Mouse (Mus musculus): Measurements from ENCODE around the gene N4bp1. TPM values are rescaled to one million over a fixed set of nuclear protein-coding genes. Genes with fewer than 3 reads are reported as not detected.

Gene N4bp1
- polyA plus RNA-seq, 1 experiment from 2014 or later, result 9.3 TPM

DNA sequence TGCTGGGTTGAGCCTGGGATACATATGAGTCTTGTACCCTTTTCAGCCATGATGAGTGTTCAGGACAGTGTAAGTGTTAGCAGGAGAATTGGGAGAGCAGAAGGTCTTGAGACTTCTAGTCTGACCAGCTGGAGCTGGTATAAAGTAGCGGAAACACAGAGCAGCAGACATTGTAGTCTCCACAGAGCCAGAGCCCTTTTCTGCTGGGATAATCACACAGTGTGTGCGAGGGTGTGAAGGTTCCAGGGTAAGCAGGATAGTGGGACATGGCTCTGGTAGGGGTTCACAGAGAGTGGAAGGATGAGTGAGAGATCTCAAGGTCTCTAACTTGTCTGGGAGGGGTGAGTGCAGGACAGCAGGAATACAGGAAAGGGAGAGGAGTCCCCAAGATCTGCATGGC is 33.0 kb upstream of the N4bp1 start:
- no peaks in the 10 kb centered on the region for H3K9me3 ChIP-seq
- H3K27ac ChIP-seq (replicated peaks), result no peak overlapping the region
- H3K4me2 ChIP-seq, result no peak overlapping the region
- ATAC-seq (ENCODE audit: low read depth), result no peak
- H3K36me3 ChIP-seq, result no peaks in the 10 kb centered on the region
- H3K27me3 ChIP-seq, result no peaks in the 10 kb centered on the region
- H3K4me1 ChIP-seq (replicated peaks), result 0 out of 2 replicates have a peak, but pooled peaks cover 2% of the 10 kb centered on the region
- 96% methylated on average over 2 of the region's 2 CpGs for WGBS
- H3K9ac ChIP-seq, result no peak overlapping the region
- no peak overlapping the region for H3K4me3 ChIP-seq

DNA sequence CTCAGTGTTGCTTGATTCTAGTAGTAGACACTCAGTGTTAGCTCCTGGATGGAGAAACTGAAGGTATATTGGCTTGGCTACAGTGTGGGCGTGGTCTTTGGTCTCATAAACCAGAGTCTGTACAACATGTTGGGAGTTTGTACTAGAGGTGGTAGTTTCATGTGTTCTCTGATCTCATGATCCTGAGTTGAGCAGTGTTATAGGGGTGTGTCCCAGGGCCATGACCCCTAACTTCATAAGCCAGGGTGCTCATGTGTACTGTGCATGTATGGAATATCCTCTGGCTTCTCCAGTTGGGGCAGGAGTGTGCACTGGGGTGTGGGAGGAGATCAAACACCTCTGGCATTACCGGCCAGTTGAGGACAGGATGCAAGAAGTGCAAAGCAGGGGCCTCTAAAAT is 32.6 kb upstream of the N4bp1 start:
- H3K9me3 ChIP-seq, result no peaks in the 10 kb centered on the region
- H3K4me3 ChIP-seq, result no peak overlapping the region
- H3K9ac ChIP-seq, result no peak overlapping the region
- H3K4me2 ChIP-seq, result no peak overlapping the region
- 84% methylated on average over 2 of the region's 2 CpGs for WGBS
- no peak overlapping the region for H3K27ac ChIP-seq (replicated peaks)
- H3K4me1 ChIP-seq (replicated peaks), result 0 out of 2 replicates have a peak, but pooled peaks cover 2% of the 10 kb centered on the region
- no peaks in the 10 kb centered on the region for H3K27me3 ChIP-seq
- no peak for ATAC-seq (ENCODE audit: low read depth)
- H3K36me3 ChIP-seq, result no peaks in the 10 kb centered on the region

DNA sequence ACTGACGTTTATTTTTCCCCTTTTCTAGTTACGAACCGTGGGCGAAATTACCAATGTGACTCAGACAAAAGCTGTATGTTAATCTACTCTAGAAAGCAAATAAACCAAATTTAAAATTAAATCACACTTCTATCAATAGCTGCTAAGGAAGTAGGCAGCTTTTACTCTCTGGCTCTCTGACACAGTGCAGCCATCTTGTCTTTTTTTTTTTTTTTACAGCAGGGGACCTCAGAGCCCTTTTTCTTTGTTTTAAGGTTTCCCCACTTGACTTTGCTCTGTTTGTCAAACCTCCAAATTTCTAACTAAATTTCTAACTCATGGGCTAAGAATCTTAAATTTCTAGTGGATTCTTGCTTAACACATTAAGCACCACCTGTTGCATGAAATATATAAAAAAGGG is 31.3 kb upstream of the N4bp1 start:
- no peaks in the 10 kb centered on the region for H3K36me3 ChIP-seq
- no peaks in the 10 kb centered on the region for H3K27me3 ChIP-seq
- no peak overlapping the region for H3K27ac ChIP-seq (replicated peaks)
- 0 out of 2 replicates have a peak, but pooled peaks cover 2% of the 10 kb centered on the region for H3K4me1 ChIP-seq (replicated peaks)
- H3K9me3 ChIP-seq, result no peaks in the 10 kb centered on the region
- no peak overlapping the region for H3K4me3 ChIP-seq
- no peak for ATAC-seq (ENCODE audit: low read depth)
- H3K4me2 ChIP-seq, result no peak overlapping the region
- 89% methylated on average over 4 of the region's 4 CpGs for WGBS
- no peak overlapping the region for H3K9ac ChIP-seq

DNA sequence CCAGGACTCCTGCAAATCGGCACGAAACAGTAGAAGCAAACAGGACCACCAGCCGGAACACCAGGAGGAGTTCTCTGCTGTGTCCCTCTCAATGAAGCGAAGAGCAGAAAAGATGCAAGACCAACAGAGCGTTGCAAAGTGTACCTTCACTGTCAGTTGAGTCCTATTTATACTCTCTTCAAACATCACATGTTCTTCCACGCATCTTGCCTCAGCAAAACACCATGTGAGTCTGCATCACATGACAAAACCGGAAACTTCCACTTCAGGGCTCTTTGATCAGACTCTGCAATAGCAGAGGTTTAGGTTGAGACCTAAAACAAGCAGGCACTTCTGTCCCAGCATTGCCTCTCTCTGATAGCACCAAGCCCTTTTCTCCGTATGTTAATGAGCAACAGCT is 26.1 kb upstream of the N4bp1 start:
- WGBS, result 88% methylated on average over 8 of the region's 8 CpGs
- no peak overlapping the region for H3K4me2 ChIP-seq

DNA sequence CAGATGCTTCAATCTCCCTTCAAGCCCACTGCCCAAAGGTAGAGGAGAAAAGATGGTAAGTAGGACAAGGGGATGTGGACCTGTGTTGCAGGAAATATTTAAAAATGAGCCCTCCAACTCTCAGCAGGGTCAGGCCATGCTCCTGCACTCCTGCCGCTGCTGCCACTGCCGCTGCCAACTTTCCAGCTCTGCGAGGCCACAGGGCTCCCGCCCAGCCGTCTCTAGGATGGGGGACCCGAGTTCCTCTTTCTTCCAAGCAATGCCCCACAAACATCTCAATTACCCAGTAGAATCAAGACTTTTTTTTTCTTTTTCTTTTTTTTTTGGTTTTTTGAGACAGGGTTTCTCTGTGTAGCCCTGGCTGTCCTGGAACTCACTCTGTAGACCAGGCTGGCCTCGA is 25.2 kb upstream of the N4bp1 start:
- 84% methylated on average over 7 of the region's 7 CpGs for WGBS
- no peaks in the 10 kb centered on the region for H3K4me1 ChIP-seq (replicated peaks)
- 0 out of 2 replicates have a peak, but pooled peaks cover 2% of the 10 kb centered on the region for H3K9me3 ChIP-seq
- H3K27ac ChIP-seq (replicated peaks), result no peak overlapping the region
- no peak overlapping the region for H3K9ac ChIP-seq
- no peaks in the 10 kb centered on the region for H3K27me3 ChIP-seq
- no peak overlapping the region for H3K4me3 ChIP-seq
- H3K36me3 ChIP-seq, result no peaks in the 10 kb centered on the region
- no peak for ATAC-seq (ENCODE audit: low read depth)
- no peak overlapping the region for H3K4me2 ChIP-seq

More for the DNA sequence above, 26.1 kb upstream of the N4bp1 start:
- no peak overlapping the region for H3K27ac ChIP-seq (replicated peaks)
- H3K27me3 ChIP-seq, result no peaks in the 10 kb centered on the region
- no peak overlapping the region for H3K9ac ChIP-seq
- H3K36me3 ChIP-seq, result no peaks in the 10 kb centered on the region
- H3K4me3 ChIP-seq, result no peak overlapping the region
- ATAC-seq (ENCODE audit: low read depth), result no peak
- 0 out of 2 replicates have a peak, but pooled peaks cover 2% of the 10 kb centered on the region for H3K9me3 ChIP-seq
- H3K4me1 ChIP-seq (replicated peaks), result no peaks in the 10 kb centered on the region

DNA sequence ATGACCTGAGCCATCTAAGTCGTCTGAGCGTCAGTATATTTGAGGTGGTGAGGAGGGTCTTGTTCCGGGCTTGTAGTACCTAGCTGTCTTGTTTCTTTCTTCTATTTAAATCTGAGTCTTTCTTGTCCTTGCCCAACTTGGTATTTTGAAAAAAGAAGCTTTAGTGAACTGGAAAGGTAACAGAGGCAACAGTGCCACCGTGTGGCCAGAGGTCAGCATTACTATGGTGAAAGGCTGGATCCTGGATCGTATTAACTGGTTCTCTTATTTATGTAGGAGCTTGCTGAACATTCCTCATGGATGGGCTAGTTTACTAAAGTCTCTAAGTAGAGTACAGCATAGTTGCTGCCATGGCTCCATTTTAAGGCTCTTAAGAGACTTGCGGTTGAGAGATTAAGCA is 23.5 kb upstream of the N4bp1 start:
- H3K9ac ChIP-seq, result no peak overlapping the region
- H3K27ac ChIP-seq (replicated peaks), result no peak overlapping the region
- H3K9me3 ChIP-seq, result 0 out of 2 replicates have a peak, but pooled peaks cover 2% of the 10 kb centered on the region
- no peak overlapping the region for H3K4me2 ChIP-seq
- no peak overlapping the region for H3K4me3 ChIP-seq
- ATAC-seq (ENCODE audit: low read depth), result no peak
- WGBS, result 22% methylated on average over 6 of the region's 6 CpGs
- H3K4me1 ChIP-seq (replicated peaks), result no peaks in the 10 kb centered on the region
- no peaks in the 10 kb centered on the region for H3K36me3 ChIP-seq
- no peaks in the 10 kb centered on the region for H3K27me3 ChIP-seq

DNA sequence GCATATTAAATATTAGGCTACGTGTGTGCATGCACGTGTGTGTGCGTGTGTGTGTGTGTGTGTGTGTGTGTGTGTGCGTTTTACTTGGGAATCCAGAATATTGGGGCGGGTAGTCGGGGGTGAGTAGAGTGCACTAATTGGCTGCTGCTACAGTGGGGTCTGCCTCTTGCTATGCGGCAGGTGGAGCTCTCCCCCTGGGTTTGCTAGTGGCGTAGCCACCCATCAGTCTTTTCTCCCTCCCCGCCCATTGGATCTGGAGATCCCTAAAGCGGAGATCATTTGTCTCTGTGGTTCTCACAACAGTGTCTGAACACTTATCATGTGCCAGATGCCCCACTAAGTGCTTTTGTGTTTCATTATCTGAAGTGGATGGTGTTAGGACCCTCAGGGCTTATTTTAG is 19.9 kb upstream of the N4bp1 start:
- Histone ChIP-seq H3K27ac (replicated peaks) (no peak overlapping the region), H3K4me3 (no peak overlapping the region), H3K27me3 (no peaks in the 10 kb centered on the region), H3K9ac (no peak overlapping the region), H3K4me2 (no peak overlapping the region), H3K9me3 (0 out of 2 replicates have a peak, but pooled peaks cover 2% of the 10 kb centered on the region), H3K36me3 (no peaks in the 10 kb centered on the region), H3K4me1 (replicated peaks) (no peaks in the 10 kb centered on the region)
- WGBS, result 77% methylated on average over 10 of the region's 10 CpGs
- ATAC-seq (ENCODE audit: low read depth), result no peak

DNA sequence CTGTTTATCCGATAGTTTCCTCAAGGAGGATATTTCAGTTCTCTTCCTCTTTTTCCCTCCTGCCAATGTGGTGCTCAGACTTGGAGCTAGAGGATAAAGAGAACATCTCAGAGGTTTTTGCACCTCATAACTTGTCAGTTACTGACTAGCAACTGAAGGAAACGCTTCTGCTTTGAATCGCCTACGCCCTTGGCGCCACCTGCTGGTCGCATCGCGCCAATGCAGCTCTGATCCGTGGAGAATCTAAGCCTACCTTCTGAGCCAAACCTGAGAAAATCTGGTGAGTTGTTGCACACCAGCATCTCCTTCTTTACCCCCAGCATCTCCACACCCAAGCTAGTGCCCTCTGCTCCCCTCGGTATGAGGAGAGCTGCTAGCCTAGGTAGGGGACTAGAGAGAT is 18.0 kb upstream of the N4bp1 start:
- Histone ChIP-seq H3K9ac (no peak overlapping the region), H3K4me2 (no peak overlapping the region), H3K9me3 (0 out of 2 replicates have a peak, but pooled peaks cover 2% of the 10 kb centered on the region), H3K4me1 (replicated peaks) (no peaks in the 10 kb centered on the region), H3K36me3 (no peaks in the 10 kb centered on the region), H3K27ac (replicated peaks) (no peak overlapping the region), H3K4me3 (no peak overlapping the region), H3K27me3 (no peaks in the 10 kb centered on the region)
- ATAC-seq (ENCODE audit: low read depth), result no peak
- WGBS, result 7% methylated on average over 10 of the region's 10 CpGs

DNA sequence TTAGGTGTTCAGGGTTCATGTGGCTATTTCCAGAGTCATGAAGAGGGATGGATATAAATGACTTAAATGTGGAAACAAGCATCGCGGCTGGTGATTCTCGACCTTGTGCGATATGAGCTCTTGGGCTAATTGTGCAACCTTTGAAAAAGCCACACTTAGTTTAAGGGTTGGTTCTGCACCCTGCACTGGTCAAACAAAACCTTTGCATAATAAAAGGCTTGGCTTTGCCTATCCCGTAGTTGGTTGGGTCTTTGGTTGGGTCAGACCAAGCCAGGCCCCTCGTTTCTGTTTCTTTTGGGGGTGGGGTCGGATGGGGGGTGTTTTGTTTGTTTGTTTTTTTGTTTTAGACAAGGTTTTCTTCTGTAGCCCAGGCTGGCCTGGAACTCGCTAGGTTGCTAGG is 17.6 kb upstream of the N4bp1 start:
- H3K36me3 ChIP-seq, result no peaks in the 10 kb centered on the region
- no peak overlapping the region for H3K4me2 ChIP-seq
- no peak for ATAC-seq (ENCODE audit: low read depth)
- no peaks in the 10 kb centered on the region for H3K27me3 ChIP-seq
- no peak overlapping the region for H3K4me3 ChIP-seq
- no peaks in the 10 kb centered on the region for H3K4me1 ChIP-seq (replicated peaks)
- H3K27ac ChIP-seq (replicated peaks), result no peak overlapping the region
- 70% methylated on average over 8 of the region's 8 CpGs for WGBS
- H3K9me3 ChIP-seq, result 0 out of 2 replicates have a peak, but pooled peaks cover 2% of the 10 kb centered on the region
- H3K9ac ChIP-seq, result no peak overlapping the region

DNA sequence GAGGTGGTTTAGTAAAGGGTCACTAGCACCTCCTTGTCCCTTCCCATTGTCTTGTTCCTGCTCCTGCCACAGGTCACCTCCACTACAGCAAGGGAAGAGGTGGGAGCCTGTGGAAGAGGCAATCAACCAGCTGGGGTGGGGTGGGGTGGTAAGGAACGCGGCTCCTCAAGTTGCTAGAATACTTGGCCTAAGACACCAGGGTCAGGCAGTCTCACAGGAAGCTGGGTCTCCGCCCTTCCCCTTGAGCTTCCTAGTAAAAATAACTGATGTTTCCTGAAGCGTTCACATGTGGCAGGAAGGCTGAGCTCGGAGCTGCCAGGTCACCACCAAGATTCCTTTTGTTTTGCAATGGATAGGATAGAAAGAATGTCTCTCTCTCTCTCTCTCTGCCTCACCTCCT is 16.9 kb upstream of the N4bp1 start:
- Histone ChIP-seq H3K4me1 (replicated peaks) (no peaks in the 10 kb centered on the region), H3K36me3 (no peaks in the 10 kb centered on the region), H3K27me3 (no peaks in the 10 kb centered on the region), H3K27ac (replicated peaks) (no peak overlapping the region), H3K4me2 (no peak overlapping the region), H3K4me3 (no peak overlapping the region), H3K9me3 (no peaks in the 10 kb centered on the region), H3K9ac (no peak overlapping the region)
- no peak for ATAC-seq (ENCODE audit: low read depth)
- 78% methylated on average over 5 of the region's 5 CpGs for WGBS

DNA sequence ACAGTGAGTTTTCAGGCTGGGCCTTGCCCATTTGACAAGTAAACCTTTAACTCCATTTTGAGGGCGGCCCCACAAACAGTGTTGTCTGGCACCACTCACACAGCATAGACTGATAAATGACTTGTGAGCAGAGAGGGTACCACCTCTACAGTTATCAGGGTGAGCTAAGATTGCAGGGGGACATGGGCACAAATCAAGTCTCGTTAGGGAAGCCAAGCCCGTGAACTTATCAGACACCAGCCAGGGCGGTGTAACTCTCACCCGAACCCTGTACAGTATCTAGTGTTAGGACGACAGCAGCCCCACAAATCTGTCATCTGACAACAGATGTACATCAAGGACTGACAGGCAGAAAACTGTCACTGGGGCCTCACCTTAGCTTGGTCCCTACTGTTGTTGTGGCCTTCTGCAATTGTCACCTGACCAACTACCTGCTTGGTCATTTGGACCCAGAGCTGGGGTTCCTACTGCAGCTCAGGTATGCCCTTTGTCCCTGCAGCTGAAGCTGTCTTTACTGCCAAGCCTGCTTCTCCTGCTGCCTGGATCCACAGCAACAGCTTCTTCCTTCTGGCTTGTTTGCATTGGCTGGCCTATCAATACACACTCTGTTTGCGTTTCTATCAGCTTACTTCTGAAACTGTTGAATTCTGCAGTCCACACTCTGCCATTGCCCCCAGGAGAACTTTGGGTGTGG is 12.8 kb upstream of the N4bp1 start:
- ATAC-seq (ENCODE audit: low read depth), result no peak
- Histone ChIP-seq H3K36me3 (no peaks in the 10 kb centered on the region), H3K9ac (no peak overlapping the region), H3K27me3 (no peaks in the 10 kb centered on the region), H3K4me2 (no peak overlapping the region), H3K4me3 (no peak overlapping the region), H3K9me3 (no peaks in the 10 kb centered on the region), H3K4me1 (replicated peaks) (no peaks in the 10 kb centered on the region), H3K27ac (replicated peaks) (no peak overlapping the region)
- 83% methylated on average over 7 of the region's 7 CpGs for WGBS

DNA sequence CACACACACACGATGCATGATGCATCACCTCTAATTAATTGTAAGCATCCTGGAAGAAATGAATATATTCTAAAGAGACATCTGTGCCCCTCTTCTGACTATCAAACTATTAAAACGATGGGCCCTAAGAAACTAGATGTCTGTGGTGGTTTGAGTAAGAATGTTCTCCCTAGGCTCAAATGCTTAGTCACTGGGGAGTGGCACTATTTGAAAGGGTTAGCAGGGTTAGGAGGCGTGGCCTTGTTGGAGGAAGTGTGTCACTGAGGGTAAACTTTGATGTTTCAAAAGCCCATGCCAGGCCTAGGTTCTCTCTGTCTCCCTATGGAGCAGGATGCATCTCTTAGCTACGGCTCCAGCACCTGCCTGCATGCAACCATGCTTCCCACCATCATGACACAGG is 10.3 kb upstream of the N4bp1 start:
- Histone ChIP-seq H3K27ac (replicated peaks) (no peak overlapping the region), H3K4me3 (no peak overlapping the region), H3K9ac (no peak overlapping the region), H3K27me3 (no peaks in the 10 kb centered on the region), H3K9me3 (no peaks in the 10 kb centered on the region), H3K4me1 (replicated peaks) (no peaks in the 10 kb centered on the region), H3K36me3 (no peaks in the 10 kb centered on the region), H3K4me2 (no peak overlapping the region)
- WGBS, result 89% methylated on average over 4 of the region's 4 CpGs
- no peak for ATAC-seq (ENCODE audit: low read depth)

DNA sequence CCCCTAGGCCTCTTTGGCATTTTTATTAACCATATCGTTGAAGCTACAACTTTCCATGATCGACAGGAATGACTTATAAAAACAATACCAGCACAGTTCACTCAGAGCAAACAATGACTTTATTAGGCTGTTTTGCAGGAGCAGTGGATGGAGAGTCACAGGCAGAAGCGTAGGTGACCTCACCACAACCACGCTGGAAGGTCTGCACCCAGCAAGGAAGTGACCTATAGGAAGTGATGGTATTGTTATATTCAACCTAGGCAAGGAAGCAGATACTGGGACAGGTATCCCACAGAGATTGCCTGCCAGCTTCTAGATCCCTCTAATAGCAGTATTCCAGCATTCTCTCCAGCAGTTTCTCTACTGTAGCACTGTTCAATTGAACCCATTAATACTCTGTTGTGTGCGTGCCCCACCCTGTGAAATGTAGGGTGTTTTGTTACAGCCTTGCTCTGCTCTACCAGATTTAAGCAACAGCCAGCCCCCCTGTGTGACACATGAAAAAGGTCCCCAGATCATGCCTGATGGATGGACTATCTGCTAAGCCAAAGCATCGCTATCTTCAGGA is 9.2 kb upstream of the N4bp1 start:
- WGBS, result 80% methylated on average over 6 of the region's 6 CpGs
- no peak for ATAC-seq (ENCODE audit: low read depth)
- Histone ChIP-seq H3K27me3 (no peaks in the 10 kb centered on the region), H3K4me2 (no peak overlapping the region), H3K4me1 (replicated peaks) (no peaks in the 10 kb centered on the region), H3K27ac (replicated peaks) (no peak overlapping the region), H3K9me3 (no peaks in the 10 kb centered on the region), H3K36me3 (no peaks in the 10 kb centered on the region), H3K4me3 (no peak overlapping the region), H3K9ac (no peak overlapping the region)
